Mouse (Mus musculus) heart, embryonic 10.5 days (tissue): ENCODE data around the gene Enc1. TPM values are rescaled to one million over a fixed set of nuclear protein-coding genes. Genes with fewer than 3 reads are reported as not detected.
"Not testable (repeated sequence)": the region's sequence is repeated elsewhere in the genome, so short reads cannot be mapped to it uniquely, and the experiment has no call there.

Experiments used
- DNase-seq: peaks from one replicate; pipeline ENCODE4 v3.0.0-alpha.2; 2017; ENCODE audit warnings: low spot score
- H3K27ac ChIP-seq: fragments of 300-500 bp; sonication (generic); 2 replicates; pipeline ENCODE4 v1.5.1; 2016; ENCODE audit warnings: mild to moderate bottlenecking
- H3K27me3 ChIP-seq: fragments of 300-500 bp; sonication (generic); 2 replicates; pipeline ENCODE4 v1.6.1; 2016; ENCODE audit warnings: mild to moderate bottlenecking; ENCODE audit not compliant: poor library complexity, insufficient read depth, severe bottlenecking
- H3K36me3 ChIP-seq: fragments of 300-500 bp; sonication (generic); 2 replicates; pipeline ENCODE4 v1.6.1; 2016; ENCODE audit warnings: mild to moderate bottlenecking, moderate library complexity
- H3K4me1 ChIP-seq: fragments of 300-500 bp; sonication (generic); 2 replicates; pipeline ENCODE4 v1.6.1; 2016; ENCODE audit warnings: mild to moderate bottlenecking
- H3K4me3 ChIP-seq: fragments of 300-500 bp; sonication (generic); 2 replicates; pipeline ENCODE4 v1.5.1; 2016; ENCODE audit warnings: mild to moderate bottlenecking, moderate library complexity
- H3K9me3 ChIP-seq: fragments of 300-500 bp; sonication (generic); 2 replicates; pipeline ENCODE4 v1.6.1; 2016; ENCODE audit warnings: mild to moderate bottlenecking, moderate library complexity
- WGBS: fragments of 180-500 bp; shearing (Covaris S2); methylation state at CpG from one replicate; pipeline ENCODE4 v1.1.7; 2016; 5-methylcytosine and 5-hydroxymethylcytosine counted together
- polyA plus RNA-seq: library from polyadenylated mRNA; unstranded; fragments of >200 nt; fragmentation: Nextera tagmentation; extraction: Ambion mirVana; gene quantifications from 2 replicates; pipeline ENCODE4 v1.2.1, GENCODE M21; 2016

Enc1 gene
- polyA plus RNA-seq, 1 experiment from 2014 or later: 3.9 TPM

DNA sequence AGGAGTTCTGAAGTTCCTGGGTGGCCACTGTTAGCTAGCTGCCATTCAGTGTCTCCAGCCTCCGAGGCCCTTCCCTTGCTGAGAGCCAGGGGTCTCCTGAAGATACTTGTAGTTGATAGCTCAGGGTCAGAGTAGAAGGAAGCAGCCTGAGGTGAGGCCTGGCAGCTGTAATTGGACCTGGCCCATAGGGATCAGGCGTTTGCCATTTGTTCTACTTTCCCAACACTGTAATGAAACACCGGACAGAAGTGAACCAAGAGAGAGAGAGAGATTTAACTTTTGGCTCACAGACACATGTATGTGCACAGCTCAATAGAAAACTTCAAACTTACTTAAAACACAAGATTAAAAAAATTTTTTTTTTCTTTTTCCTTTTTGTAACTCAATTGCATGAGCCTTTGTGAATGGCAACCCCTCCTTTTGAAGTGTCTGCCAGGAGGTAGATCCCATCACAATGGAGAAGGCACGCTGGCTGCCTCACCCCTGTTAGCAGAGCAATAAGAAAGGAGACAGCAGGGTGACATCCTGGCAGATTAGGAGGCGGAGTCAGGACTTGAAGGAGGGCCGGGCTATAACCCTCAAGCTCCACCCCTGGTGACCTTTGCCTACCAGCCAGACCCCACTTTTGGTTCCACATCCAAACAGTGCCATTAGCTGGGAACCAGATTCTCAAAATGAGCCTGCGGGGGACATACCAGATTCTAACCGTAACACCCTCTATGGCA, 19.7 kb downstream of the Enc1 start:
- 40% methylated on average over 8 of the region's 8 CpGs for WGBS
- peak overlapping the region; percentile 24; the same call in 1 of the 2 replicates for H3K27ac ChIP-seq
- peaks cover 19% of the 10 kb centered on the region for H3K4me1 ChIP-seq
- DNase-seq: no peak
- no peaks in the 10 kb centered on the region for H3K9me3 ChIP-seq
- no peak overlapping the region for H3K4me3 ChIP-seq
- H3K27me3 ChIP-seq: peaks cover 3% of the 10 kb centered on the region; the same call in 1 of the 2 replicates
- H3K36me3 ChIP-seq: no peaks in the 10 kb centered on the region

DNA sequence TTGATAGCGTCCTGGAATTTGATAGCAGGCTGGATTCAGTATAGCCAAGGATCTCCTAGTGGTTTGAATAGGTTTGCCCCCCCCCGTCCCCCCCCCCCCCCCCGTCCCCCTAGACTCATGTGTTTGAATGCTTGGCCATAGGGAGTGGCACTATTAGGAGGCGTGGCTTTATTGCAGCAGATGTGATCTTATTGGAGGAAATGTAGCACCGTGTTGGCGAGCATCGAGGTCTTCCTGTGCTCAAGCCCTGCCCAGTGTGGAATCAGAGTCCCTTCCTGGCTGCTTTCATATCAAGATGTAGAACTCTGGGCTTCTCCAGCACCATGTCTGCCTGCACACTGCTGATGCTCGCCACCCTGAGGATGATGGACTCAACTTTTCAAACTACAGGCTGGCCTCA, 20.6 kb downstream of the Enc1 start:
- 35% methylated on average over 8 of the region's 8 CpGs for WGBS

DNA sequence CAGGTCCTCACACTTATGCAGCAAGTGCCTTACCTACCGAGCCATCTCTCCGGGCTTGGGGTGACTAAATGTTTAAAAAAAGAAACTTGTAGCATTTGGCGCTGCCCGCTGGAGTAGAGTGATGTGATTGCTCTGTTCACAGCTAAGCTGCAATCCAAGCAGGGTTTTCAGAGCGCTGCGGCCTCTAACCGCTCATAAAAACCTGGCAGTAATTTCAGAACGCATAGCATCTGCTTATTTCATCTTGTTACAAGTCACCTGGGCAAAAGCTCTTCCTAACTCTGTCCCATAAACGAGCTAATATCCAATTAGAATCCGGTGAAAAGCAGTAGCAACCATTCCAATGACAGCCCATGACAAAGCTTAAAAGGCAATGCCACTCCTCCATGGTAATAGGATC, 21.8 kb downstream of the Enc1 start:
- WGBS: 81% methylated on average over 10 of the region's 10 CpGs
- Histone ChIP-seq H3K9me3 (no peaks in the 10 kb centered on the region), H3K36me3 (no peaks in the 10 kb centered on the region), H3K27ac (no peak overlapping the region), H3K27me3 (peaks cover 3% of the 10 kb centered on the region; the same call in 1 of the 2 replicates), H3K4me1 (peaks cover 14% of the 10 kb centered on the region), H3K4me3 (no peak overlapping the region)
- DNase-seq: no peak

More for the DNA sequence above, 20.6 kb downstream of the Enc1 start:
- no peaks in the 10 kb centered on the region for H3K36me3 ChIP-seq
- no peak overlapping the region for H3K27ac ChIP-seq
- peaks cover 19% of the 10 kb centered on the region for H3K4me1 ChIP-seq
- DNase-seq: no peak
- peaks cover 3% of the 10 kb centered on the region; the same call in 1 of the 2 replicates for H3K27me3 ChIP-seq
- H3K4me3 ChIP-seq: no peak overlapping the region
- H3K9me3 ChIP-seq: no peaks in the 10 kb centered on the region

DNA sequence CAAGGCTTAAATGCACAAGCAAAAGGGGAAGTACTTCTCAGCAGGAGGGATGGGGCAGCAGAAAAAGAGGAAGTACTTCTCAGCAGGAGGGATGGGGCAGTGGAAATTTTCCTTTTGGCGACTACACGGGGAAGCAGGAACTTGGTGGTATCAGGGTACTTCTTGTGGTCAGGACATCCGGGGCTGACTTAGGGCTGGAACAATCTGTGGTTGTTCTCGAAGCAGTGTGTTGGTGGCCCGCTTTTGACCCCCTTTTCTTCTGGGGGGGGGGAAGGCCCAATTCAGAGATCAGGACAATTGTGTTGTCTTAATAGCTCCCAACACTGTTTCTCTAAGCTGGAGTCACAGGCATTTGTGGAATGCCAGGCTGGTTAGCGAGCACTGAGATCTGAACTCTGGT, 24.6 kb downstream of the Enc1 start:
- WGBS: 82% methylated on average over 6 of the region's 6 CpGs
- H3K27ac ChIP-seq: not testable (repeated sequence)

DNA sequence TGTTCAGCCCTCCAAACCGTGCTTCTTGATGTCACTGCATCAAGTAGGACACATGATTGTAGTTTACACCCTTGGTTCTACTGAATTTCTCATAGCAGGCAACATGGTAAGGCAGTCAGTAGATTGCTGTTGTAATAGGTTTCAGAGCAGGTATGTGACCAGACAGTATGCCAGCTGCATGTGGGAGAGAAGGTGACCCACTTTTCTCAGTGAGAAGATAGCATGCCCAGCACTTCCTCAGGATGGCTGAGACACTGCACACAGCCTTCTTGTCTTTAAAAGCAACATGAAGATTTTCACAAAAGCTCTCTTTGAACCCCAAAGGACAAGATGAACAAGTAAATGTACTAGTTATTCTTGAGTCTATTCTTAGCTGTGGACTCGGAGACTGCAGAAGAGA, 29.8 kb downstream of the Enc1 start:
- no peak for DNase-seq
- no peaks in the 10 kb centered on the region for H3K4me1 ChIP-seq
- peaks cover 3% of the 10 kb centered on the region; the same call in 1 of the 2 replicates for H3K9me3 ChIP-seq
- H3K27me3 ChIP-seq: peaks cover 3% of the 10 kb centered on the region; the same call in 1 of the 2 replicates
- H3K4me3 ChIP-seq: no peak overlapping the region
- no peak overlapping the region for H3K27ac ChIP-seq
- H3K36me3 ChIP-seq: no peaks in the 10 kb centered on the region
- 67% methylated on average over 2 of the region's 2 CpGs for WGBS

More for the DNA sequence above, 24.6 kb downstream of the Enc1 start:
- not testable (repeated sequence) for H3K9me3 ChIP-seq, H3K36me3 ChIP-seq, DNase-seq, H3K4me1 ChIP-seq, H3K27me3 ChIP-seq, H3K4me3 ChIP-seq

DNA sequence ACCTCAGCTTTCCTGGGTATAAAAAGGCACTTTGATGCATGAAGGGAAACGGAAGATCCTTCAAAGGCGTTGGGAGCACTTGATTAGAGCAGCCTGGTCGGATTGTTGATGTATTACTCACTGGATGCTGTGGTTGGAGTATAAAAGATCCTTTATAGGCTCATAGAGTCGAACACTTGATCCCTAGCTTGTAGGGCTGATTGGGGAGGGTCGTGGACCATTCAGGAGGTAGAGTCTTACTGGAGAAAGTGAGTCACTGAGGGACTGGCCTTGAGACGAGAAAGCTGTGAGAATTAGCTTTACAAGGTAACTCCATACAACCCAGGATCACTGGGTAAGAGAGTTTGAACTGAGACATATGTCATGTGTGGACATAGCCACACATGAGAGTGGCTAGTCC, 30.7 kb downstream of the Enc1 start:
- no peak overlapping the region for H3K4me3 ChIP-seq
- 64% methylated on average over 6 of the region's 6 CpGs for WGBS
- no peaks in the 10 kb centered on the region for H3K4me1 ChIP-seq
- H3K36me3 ChIP-seq: no peaks in the 10 kb centered on the region
- H3K9me3 ChIP-seq: peaks cover 3% of the 10 kb centered on the region; the same call in 1 of the 2 replicates
- peaks cover 3% of the 10 kb centered on the region; the same call in 1 of the 2 replicates for H3K27me3 ChIP-seq
- H3K27ac ChIP-seq: no peak overlapping the region
- DNase-seq: no peak

DNA sequence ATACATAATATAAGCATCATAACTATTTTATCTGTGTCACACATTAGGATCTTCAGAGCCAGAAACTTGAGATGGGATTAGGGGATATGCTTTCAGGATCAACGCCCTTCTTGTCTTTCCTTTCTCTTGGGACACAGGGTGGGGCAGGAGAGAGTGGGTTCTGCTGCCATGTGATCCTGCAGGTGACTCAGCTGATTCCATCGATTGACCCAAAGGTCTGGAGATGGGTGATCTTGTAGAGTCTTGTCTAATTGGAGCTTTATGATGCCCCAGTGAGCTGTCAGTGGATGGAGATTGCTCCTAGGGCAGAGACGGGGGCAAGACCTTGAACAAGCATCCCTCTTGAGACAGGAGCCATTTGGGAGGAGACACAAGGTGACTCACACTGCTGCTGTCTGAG, 33.9 kb downstream of the Enc1 start:
- Histone ChIP-seq H3K27me3 (peaks cover 6% of the 10 kb centered on the region; the same call in 1 of the 2 replicates), H3K36me3 (no peaks in the 10 kb centered on the region), H3K9me3 (no peaks in the 10 kb centered on the region), H3K4me3 (no peak overlapping the region), H3K27ac (no peak overlapping the region), H3K4me1 (no peaks in the 10 kb centered on the region)
- DNase-seq: no peak
- 77% methylated on average over 3 of the region's 3 CpGs for WGBS

DNA sequence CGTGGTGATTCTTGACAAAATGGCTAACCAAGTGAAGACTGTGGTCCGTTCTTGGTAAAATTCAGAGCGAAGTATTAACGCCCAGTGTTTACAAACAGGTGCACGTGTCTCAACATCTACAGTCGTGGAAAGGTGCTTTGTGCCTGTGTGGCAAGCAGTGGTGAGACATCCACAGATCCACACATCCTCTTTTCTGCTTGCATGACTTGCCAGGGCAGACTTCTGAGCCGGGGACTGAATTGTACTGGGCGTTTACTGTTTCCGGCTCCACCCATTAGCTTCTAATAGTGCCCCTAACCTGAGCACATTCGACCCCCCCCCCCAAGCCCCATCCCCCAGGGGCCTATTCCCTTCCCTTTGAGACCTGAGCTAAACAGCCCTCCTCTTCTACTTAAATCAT, 34.6 kb downstream of the Enc1 start:
- no peak for DNase-seq
- Histone ChIP-seq H3K36me3 (no peaks in the 10 kb centered on the region), H3K9me3 (no peaks in the 10 kb centered on the region), H3K4me3 (no peak overlapping the region), H3K4me1 (no peaks in the 10 kb centered on the region), H3K27ac (no peak overlapping the region), H3K27me3 (peaks cover 6% of the 10 kb centered on the region; the same call in 1 of the 2 replicates)
- WGBS: 82% methylated on average over 10 of the region's 10 CpGs

DNA sequence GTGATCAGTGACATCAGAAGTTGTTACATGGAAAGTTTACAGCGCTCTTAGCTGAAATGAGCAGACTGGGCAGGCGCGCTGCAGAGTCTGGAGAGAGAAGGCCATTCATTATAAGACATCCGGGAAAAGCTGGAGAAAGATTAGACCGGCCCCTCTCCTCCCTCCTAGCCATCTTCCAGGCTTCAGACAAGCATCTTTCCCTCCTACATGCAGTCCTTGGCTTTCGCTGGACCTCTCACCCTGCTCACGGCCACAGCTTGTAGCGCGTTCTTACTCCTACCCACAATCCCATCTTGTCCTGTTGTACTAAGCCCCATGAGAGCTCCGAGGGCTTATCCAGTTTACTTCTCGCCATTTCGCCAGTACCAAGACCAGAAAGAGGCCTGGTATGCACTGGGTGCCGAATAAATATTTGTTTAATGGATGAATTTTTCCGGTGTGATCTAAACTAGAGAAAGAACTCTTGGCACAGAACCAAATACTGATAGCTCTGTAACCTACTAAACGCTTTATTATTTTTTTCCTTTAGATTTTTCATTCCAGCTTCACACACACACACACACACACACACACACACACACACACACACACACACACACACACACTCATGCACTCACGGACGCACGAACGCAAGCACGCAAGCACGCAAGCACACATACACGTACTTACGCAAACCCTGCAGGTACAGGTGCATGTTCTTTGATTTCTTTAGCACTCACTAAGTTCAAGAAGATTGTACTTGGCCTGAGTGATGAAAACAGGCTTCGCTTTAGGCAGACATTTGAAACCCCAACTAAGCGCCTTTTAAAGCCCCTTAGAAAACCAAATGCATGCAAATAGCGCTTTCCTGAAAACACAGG, 41.4 kb downstream of the Enc1 start:
- Histone ChIP-seq H3K27me3 (peaks cover 25% of the 10 kb centered on the region; the same call in 1 of the 2 replicates), H3K27ac (peak overlapping the region; percentile 75), H3K36me3 (no peaks in the 10 kb centered on the region), H3K4me3 (peak overlapping the region; percentile 54), H3K9me3 (no peaks in the 10 kb centered on the region), H3K4me1 (peaks cover 14% of the 10 kb centered on the region)
- no peak for DNase-seq
- WGBS: 10% methylated on average over 26 of the region's 26 CpGs

DNA sequence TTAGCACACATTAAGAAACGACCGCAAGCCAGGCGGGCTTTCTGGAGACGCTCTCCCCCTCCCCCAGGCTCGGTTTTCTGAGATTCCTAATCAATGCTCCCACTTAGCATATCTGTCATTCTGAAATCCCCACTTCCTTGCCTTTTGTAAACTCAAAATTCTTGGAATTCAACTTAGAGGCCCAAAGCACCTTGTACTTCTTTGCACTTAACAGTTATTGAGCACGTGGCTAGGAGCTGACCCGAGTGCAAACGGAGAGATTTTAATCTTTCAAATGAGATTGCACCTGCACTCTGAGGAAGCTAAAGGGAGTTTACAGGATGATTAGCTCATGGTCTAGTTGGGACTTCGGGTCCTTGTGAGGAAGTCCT, 42.0 kb downstream of the Enc1 start:
- no peaks in the 10 kb centered on the region for H3K36me3 ChIP-seq
- 3% methylated on average over 9 of the region's 9 CpGs for WGBS
- H3K9me3 ChIP-seq: no peaks in the 10 kb centered on the region
- H3K4me1 ChIP-seq: peaks cover 16% of the 10 kb centered on the region
- peaks cover 25% of the 10 kb centered on the region; the same call in 1 of the 2 replicates for H3K27me3 ChIP-seq
- H3K27ac ChIP-seq: no peak overlapping the region
- peak overlapping the region; percentile 54 for H3K4me3 ChIP-seq
- DNase-seq: no peak

DNA sequence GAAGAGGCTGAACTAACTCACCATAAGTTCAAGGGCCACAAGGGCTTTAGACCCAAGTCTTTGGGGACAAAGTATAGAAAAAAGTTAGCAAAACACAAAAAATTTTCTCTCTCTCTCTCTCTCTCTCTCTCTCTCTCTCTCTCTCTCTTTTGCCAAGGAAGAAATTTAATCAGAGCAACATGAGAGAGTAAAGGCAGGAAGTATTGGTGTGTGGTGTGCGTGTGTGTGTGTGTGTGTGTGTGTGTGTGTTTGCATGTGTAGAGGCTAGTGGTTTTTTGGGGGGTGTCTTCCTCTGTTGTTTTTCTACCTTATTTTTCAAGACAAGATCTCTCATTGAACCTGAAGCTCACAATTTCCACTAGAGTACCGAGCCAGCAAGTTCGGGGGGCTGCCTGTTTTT, 46.1 kb downstream of the Enc1 start:
- Histone ChIP-seq H3K4me3 (no peak overlapping the region), H3K4me1 (peaks cover 28% of the 10 kb centered on the region), H3K27ac (no peak overlapping the region), H3K9me3 (no peaks in the 10 kb centered on the region), H3K27me3 (peaks cover 22% of the 10 kb centered on the region; the same call in 1 of the 2 replicates), H3K36me3 (no peaks in the 10 kb centered on the region)
- WGBS: 93% methylated on average over 3 of the region's 3 CpGs
- DNase-seq: no peak

DNA sequence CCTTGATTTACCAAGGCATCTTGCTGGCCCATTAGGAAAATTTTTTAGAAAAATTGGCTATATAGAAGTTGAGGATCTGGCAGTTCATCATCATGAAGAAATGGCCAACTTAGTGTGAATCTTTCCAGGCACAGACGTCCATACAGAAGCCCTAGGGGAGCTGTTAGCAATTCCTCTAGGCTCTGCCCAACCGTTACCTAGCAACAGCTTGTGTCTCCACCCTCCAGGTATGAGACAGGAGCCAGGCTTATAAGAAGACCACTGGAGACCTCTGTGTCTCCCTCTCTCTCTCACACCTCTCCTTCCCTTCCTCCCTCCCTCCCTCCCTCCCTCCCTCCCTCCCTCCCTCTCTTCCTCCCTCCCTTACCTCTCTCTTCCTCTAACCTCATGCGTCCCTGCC, 49.8 kb downstream of the Enc1 start:
- Histone ChIP-seq H3K9me3 (no peaks in the 10 kb centered on the region), H3K4me1 (peaks cover 26% of the 10 kb centered on the region), H3K4me3 (no peak overlapping the region), H3K36me3 (no peaks in the 10 kb centered on the region), H3K27me3 (no peaks in the 10 kb centered on the region), H3K27ac (peak overlapping the region; percentile 53; the same call in 1 of the 2 replicates)
- 35% methylated on average over 3 of the region's 3 CpGs for WGBS
- no peak for DNase-seq

DNA sequence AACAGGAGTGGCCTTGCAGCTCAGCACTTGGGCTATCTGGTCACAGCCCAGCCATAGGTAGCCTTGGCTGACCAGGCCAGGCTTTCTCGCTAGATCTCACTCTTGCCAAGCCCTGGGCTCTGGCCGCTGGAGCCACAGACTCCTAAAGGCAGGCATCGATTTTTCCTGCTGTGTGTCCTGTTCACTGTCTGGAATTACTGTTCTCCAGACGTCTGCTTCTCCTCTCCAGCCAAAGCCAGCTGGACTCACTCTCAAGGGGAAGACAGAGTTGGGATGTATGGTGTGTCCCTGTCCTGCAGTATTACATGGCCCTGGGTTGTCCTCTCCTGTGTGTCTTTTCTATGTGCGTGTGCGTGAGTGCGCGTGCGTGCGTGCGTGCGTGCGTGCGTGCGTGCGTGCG, 50.4 kb downstream of the Enc1 start:
- WGBS: 75% methylated on average over 17 of the region's 17 CpGs
- H3K27ac ChIP-seq: peak overlapping the region; percentile 53

More for the DNA sequence above, 50.4 kb downstream of the Enc1 start:
- no peak for DNase-seq
- Histone ChIP-seq H3K36me3 (no peaks in the 10 kb centered on the region), H3K4me3 (no peak overlapping the region), H3K27me3 (no peaks in the 10 kb centered on the region), H3K9me3 (no peaks in the 10 kb centered on the region), H3K4me1 (peaks cover 30% of the 10 kb centered on the region)
